14 mouse cellular contexts compared by ENCODE assay signal in genomic region chr1:56898606-56899396, GRCm38 (mm10).
DNase-seq lines count a peak whose midpoint lies in the region; ATAC-seq and TF ChIP-seq lines count a peak whose summit lies in the region.
"Had no signal": no experiment of that assay in that cellular context is flagged by ENCODE, and none has a peak within 500 bp of the region (broad histone marks: within the 10 kb centered on the region; RNA-seq: fewer than 3 reads in every experiment).

No protein-coding gene starts in this region.

- no peak for ATAC-seq in midbrain, embryonic 16.5 days
- no peak for ATAC-seq in megakaryocyte progenitor cell, adult 5-6 weeks (replicated peaks; ENCODE audit: poor library complexity)

- no peak for TF ChIP-seq CTCF in kidney, adult 2 months (conservative IDR thresholded peaks at IDR 0.05; ENCODE audit: insufficient read depth, insufficient read length, low read depth, low read length)

- no peak for TF ChIP-seq POLR2A in kidney, adult 2 months (IDR thresholded peaks at IDR 0.05; ENCODE audit: low read depth, low read length)

- H3K36me3 ChIP-seq in heart, embryonic 10.5 days, result no peaks in the 10 kb centered on the region
- H3K36me3 ChIP-seq in kidney, adult 2 months (ENCODE audit: control insufficient read depth, insufficient read depth, low read length), result no peaks in the 10 kb centered on the region; the same call in 1 of the 2 replicates
- H3K36me3 ChIP-seq in midbrain, embryonic 16.5 days (ENCODE audit: control insufficient read depth, insufficient read depth, low read length), result no peaks in the 10 kb centered on the region
- H3K36me3 ChIP-seq: heart, embryonic 15.5 days; limb, embryonic 13.5 days had no signal

- H3K4me1 ChIP-seq in heart, embryonic 10.5 days, result peaks cover 7% of the 10 kb centered on the region; the same call in 1 of the 2 replicates
- H3K4me1 ChIP-seq in kidney, adult 2 months (ENCODE audit: control insufficient read depth, insufficient read depth, low read length), result peaks cover 6% of the 10 kb centered on the region; the same call in 1 of the 2 replicates
- no peaks in the 10 kb centered on the region for H3K4me1 ChIP-seq in midbrain, embryonic 16.5 days (ENCODE audit: control insufficient read depth, insufficient read depth, low read length)
- H3K4me1 ChIP-seq: heart, embryonic 15.5 days had no signal

- no peak overlapping the region for H3K4me3 ChIP-seq in heart, embryonic 10.5 days
- H3K4me3 ChIP-seq in kidney, adult 2 months (ENCODE audit: insufficient read depth, low read depth, low read length), result no peak overlapping the region
- no peak overlapping the region for H3K4me3 ChIP-seq in midbrain, embryonic 16.5 days (ENCODE audit: low read depth, low read length)
- H3K4me3 ChIP-seq: erythroblast, embryonic 14.5 days; heart, embryonic 15.5 days; limb, embryonic 13.5 days had no signal

- no peaks in the 10 kb centered on the region for H3K27me3 ChIP-seq in heart, embryonic 10.5 days (ENCODE audit: insufficient read depth, poor library complexity, severe bottlenecking)
- no peaks in the 10 kb centered on the region for H3K27me3 ChIP-seq in kidney, adult 2 months (replicated peaks; ENCODE audit: control insufficient read depth, insufficient read depth, low read length)
- H3K27me3 ChIP-seq in midbrain, embryonic 16.5 days (ENCODE audit: control insufficient read depth, insufficient read depth, low read depth, low read length), result no peaks in the 10 kb centered on the region
- H3K27me3 ChIP-seq: heart, embryonic 15.5 days; limb, embryonic 13.5 days had no signal

- no peak overlapping the region for H3K27ac ChIP-seq in heart, embryonic 10.5 days
- H3K27ac ChIP-seq in kidney, adult 2 months (ENCODE audit: insufficient read depth, low read depth, low read length), result no peak overlapping the region
- H3K27ac ChIP-seq in midbrain, embryonic 16.5 days (ENCODE audit: low read length), result no peak overlapping the region
- H3K27ac ChIP-seq: heart, embryonic 15.5 days; limb, embryonic 13.5 days had no signal

- no peak overlapping the region for H3K9ac ChIP-seq in midbrain, embryonic 16.5 days (ENCODE audit: low read depth, low read length)
- H3K9ac ChIP-seq: heart, embryonic 15.5 days; limb, embryonic 13.5 days had no signal

- peak overlapping the region; percentile 2; the same call in 1 of the 2 replicates for H3K4me2 ChIP-seq in midbrain, embryonic 16.5 days (ENCODE audit: low read length)
- H3K4me2 ChIP-seq: heart, embryonic 15.5 days; limb, embryonic 13.5 days had no signal

- DNase-seq in heart, adult 11 months, result peak; percentile 51
- DNase-seq in heart, embryonic 10.5 days (ENCODE audit: low spot score), result no peak
- DNase-seq in embryo, embryonic 11.5 days (ENCODE audit: low read depth, low spot score), result peak; percentile 1
- DNase-seq in kidney, adult 2 months, result peak; percentile 73
- DNase-seq in spleen, adult 12 weeks (ENCODE audit: low spot score), result no peak
- no peak for DNase-seq in frontal cortex, adult 2 months (ENCODE audit: extremely low spot score in 1 of 2, low spot score in 1 of 2)
- DNase-seq: adrenal gland, postnatal 14 days; B cell, adult 2 months; cerebellum, adult 11 months had no signal

- no peaks in the 10 kb centered on the region for H3K9me3 ChIP-seq in heart, embryonic 10.5 days
- H3K9me3 ChIP-seq in midbrain, embryonic 16.5 days (replicated peaks; ENCODE audit: control insufficient read depth, low read length, poor library complexity, severe bottlenecking), result no peaks in the 10 kb centered on the region
- H3K9me3 ChIP-seq: heart, embryonic 15.5 days; limb, embryonic 13.5 days had no signal

- 46% methylated on average over 13 of the region's 13 CpGs for WGBS in heart, embryonic 10.5 days
- WGBS in kidney, adult 2 months, result 32% methylated on average over 13 of the region's 13 CpGs
- WGBS in midbrain, embryonic 16.5 days, result 53% methylated on average over 13 of the region's 13 CpGs

Comparison
In these comparisons a context has a peak if more than half of its experiments do, and no peak if none do; other contexts are left out.
1. DNase-seq: peak in heart, adult 11 months (single experiment), embryo, embryonic 11.5 days (single experiment) and kidney, adult 2 months (single experiment); none in heart, embryonic 10.5 days (single experiment), spleen, adult 12 weeks (single experiment) and frontal cortex, adult 2 months (0 of 2).